Mouse (Mus musculus): ENCODE measurements around the gene Cldn3. TPM values are rescaled to one million over a fixed set of nuclear protein-coding genes. Genes with fewer than 3 reads are reported as not detected.

Cldn3 gene
- polyA plus RNA-seq, 1 experiment from 2014 or later = 3.5 TPM

DNA sequence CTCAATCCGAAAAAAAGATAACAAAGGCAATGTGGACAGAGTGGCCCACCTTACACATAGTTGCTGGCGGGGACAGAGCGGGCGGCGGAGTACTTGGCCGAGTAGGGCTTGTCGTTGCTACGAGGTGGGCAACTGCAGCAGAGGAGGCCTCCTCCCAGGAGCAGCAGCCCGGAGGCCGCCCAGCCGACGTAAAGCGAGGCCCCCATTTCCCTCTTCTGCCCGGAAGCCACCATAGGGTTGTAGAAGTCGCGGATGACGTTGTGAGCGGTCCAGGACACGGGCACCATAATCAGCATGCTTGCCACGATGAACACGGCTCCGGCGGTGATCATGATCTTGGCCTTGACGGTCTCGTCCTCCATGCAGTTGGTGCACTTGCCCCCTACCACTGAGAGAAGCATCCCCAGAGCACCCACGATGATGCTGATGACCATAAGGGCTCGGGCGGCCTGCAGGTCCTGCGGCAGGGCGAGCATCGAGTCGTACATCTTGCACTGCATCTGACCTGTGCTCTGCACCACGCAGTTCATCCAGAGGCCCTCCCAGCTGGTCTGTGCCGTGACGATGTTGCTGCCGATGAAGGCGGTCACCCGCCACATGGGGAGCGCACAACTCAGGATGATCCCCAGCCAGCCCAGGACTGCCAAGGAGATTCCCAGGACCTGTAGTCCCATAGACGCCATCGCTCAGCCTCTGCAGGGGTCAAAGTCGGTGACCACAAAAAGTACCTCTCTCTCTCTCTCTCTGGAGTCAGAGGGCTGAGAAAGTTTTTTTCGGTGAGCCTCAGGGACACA, 39.8 kb upstream of the Cldn3 start:
- DNase-seq (ENCODE audit: low spot score) = peak; percentile 32
- Histone ChIP-seq H3K4me3 (ENCODE audit: low read depth, low read length) (no peak overlapping the region), H3K9ac (ENCODE audit: low read depth, low read length) (0 out of 2 replicates have a peak overlapping the region, but pooled peaks have one; percentile 7), H3K27ac (ENCODE audit: low read depth, low read length) (no peak overlapping the region), H3K4me1 (replicated peaks; ENCODE audit: control insufficient read depth, insufficient read depth, low read length) (no peaks in the 10 kb centered on the region), H3K27me3 (ENCODE audit: control insufficient read depth, insufficient read depth, low read length) (peaks cover 23% of the 10 kb centered on the region), H3K9me3 (ENCODE audit: control insufficient read depth, low read length) (no peaks in the 10 kb centered on the region), H3K4me2 (replicated peaks; ENCODE audit: low read depth, low read length) (0 out of 2 replicates have a peak overlapping the region, but pooled peaks have one; percentile 8), H3K36me3 (ENCODE audit: control insufficient read depth, insufficient read depth, low read length) (no peaks in the 10 kb centered on the region)
- 17% methylated on average over 43 of the region's 43 CpGs for WGBS
- ATAC-seq (ENCODE audit: low FRiP score) = no peak

DNA sequence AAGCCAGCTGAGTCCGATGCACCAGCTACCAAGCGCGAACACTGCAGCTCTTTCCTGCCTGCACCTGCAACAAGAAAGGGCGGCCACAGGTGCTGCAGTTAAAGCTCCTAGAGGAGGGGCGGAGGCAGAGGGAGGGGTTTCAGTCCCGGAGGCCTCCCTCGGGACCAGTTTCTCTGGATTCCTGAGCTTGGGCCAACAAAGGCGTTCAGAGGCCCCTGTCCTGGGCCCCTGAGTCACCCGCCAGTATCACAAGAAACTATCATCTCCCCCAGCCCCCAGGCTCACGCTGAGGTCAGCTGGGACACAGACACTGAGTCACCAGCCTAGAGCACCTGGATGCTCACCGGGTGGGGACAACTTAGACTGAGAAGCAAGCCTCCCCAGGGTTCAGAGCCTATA, 39.2 kb upstream of the Cldn3 start, which contains the start of gene Cldn4:
Gene Cldn4 (minus strand): TSS at position 78 of the 399 bp plus-strand sequence.
- no peaks in the 10 kb centered on the region for H3K9me3 ChIP-seq (ENCODE audit: control insufficient read depth, low read length)
- peaks cover 23% of the 10 kb centered on the region for H3K27me3 ChIP-seq (ENCODE audit: control insufficient read depth, insufficient read depth, low read length)
- H3K4me1 ChIP-seq (replicated peaks; ENCODE audit: control insufficient read depth, insufficient read depth, low read length) = no peaks in the 10 kb centered on the region
- H3K9ac ChIP-seq (ENCODE audit: low read depth, low read length) = 0 out of 2 replicates have a peak within 1 kb of the TSS, but pooled peaks have one; percentile 7
- WGBS = 12% methylated on average over 11 of the region's 11 CpGs
- H3K27ac ChIP-seq (ENCODE audit: low read depth, low read length) = no peak within 1 kb of the TSS
- H3K4me2 ChIP-seq (replicated peaks; ENCODE audit: low read depth, low read length) = 0 out of 2 replicates have a peak within 1 kb of the TSS, but pooled peaks have one; percentile 8
- no peak within 1 kb of the TSS for H3K4me3 ChIP-seq (ENCODE audit: low read depth, low read length)
- peak; percentile 27 for DNase-seq (ENCODE audit: low spot score)
- H3K36me3 ChIP-seq (ENCODE audit: control insufficient read depth, insufficient read depth, low read length) = no peaks in the 10 kb centered on the region
- ATAC-seq (ENCODE audit: low FRiP score) = no peak

DNA sequence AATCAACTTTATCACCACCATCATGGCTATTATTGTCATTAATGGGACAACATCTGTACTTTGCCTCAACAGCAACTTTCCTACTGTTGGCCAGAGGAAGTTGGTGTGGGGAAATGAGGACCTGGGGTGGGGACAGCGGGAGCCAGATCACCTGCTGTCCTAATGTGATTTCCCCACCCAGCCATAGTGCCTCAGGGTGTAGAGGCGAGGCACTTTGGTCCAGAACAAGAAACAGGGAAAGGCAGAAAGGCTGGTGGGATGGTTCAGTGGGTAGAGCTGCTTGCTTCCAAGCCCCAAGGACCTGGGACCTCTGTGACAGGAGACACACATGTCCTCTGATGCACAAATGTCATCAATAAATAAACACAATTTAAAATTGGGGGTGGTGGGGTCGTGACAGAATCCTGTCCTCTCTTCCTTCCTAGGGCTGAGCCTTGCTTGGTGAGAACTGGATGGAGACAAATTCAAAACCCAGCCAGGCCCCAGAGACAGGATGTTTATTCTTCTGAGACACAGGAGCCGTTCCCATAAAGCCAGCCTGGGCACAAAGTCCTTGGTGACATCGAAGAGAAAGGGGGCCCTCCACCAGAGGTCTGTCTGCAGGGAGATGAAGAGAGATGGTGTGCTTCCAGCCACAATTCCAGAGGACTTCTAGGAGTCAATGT, 38.5 kb upstream of the Cldn3 start:
- ATAC-seq (ENCODE audit: low FRiP score) = no peak
- Histone ChIP-seq H3K36me3 (ENCODE audit: control insufficient read depth, insufficient read depth, low read length) (no peaks in the 10 kb centered on the region), H3K9ac (ENCODE audit: low read depth, low read length) (no peak overlapping the region), H3K27ac (ENCODE audit: low read depth, low read length) (no peak overlapping the region), H3K4me1 (replicated peaks; ENCODE audit: control insufficient read depth, insufficient read depth, low read length) (no peaks in the 10 kb centered on the region), H3K27me3 (ENCODE audit: control insufficient read depth, insufficient read depth, low read length) (peaks cover 23% of the 10 kb centered on the region), H3K4me3 (ENCODE audit: low read depth, low read length) (no peak overlapping the region), H3K4me2 (replicated peaks; ENCODE audit: low read depth, low read length) (no peak overlapping the region), H3K9me3 (ENCODE audit: control insufficient read depth, low read length) (no peaks in the 10 kb centered on the region)
- 65% methylated on average over 5 of the region's 5 CpGs for WGBS
- no peak for DNase-seq (ENCODE audit: low spot score)

DNA sequence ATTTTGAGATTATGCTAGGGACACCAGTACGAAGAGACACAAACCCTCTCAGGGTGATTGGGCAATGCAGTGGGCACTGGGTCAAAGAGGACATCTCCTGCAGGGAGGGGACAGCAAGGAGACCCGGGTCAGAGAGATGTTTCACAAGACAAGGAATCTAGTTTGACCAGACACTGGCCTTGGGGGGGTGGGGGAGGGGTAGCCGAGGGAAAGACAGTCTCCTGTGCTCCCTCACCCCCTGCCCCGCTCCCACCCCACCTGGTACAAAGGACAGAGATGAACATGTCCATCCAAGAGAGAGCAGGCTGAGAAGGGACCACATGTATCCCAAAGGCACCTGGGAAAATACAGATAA, 38.0 kb upstream of the Cldn3 start:
- Histone ChIP-seq H3K4me3 (ENCODE audit: low read depth, low read length) (no peak overlapping the region), H3K9me3 (ENCODE audit: control insufficient read depth, low read length) (no peaks in the 10 kb centered on the region), H3K27me3 (ENCODE audit: control insufficient read depth, insufficient read depth, low read length) (peaks cover 23% of the 10 kb centered on the region), H3K4me1 (replicated peaks; ENCODE audit: control insufficient read depth, insufficient read depth, low read length) (no peaks in the 10 kb centered on the region), H3K9ac (ENCODE audit: low read depth, low read length) (no peak overlapping the region), H3K36me3 (ENCODE audit: control insufficient read depth, insufficient read depth, low read length) (no peaks in the 10 kb centered on the region), H3K27ac (ENCODE audit: low read depth, low read length) (no peak overlapping the region), H3K4me2 (replicated peaks; ENCODE audit: low read depth, low read length) (no peak overlapping the region)
- no peak for DNase-seq (ENCODE audit: low spot score)
- no peak for ATAC-seq (ENCODE audit: low FRiP score)
- WGBS = 69% methylated on average over 4 of the region's 4 CpGs

DNA sequence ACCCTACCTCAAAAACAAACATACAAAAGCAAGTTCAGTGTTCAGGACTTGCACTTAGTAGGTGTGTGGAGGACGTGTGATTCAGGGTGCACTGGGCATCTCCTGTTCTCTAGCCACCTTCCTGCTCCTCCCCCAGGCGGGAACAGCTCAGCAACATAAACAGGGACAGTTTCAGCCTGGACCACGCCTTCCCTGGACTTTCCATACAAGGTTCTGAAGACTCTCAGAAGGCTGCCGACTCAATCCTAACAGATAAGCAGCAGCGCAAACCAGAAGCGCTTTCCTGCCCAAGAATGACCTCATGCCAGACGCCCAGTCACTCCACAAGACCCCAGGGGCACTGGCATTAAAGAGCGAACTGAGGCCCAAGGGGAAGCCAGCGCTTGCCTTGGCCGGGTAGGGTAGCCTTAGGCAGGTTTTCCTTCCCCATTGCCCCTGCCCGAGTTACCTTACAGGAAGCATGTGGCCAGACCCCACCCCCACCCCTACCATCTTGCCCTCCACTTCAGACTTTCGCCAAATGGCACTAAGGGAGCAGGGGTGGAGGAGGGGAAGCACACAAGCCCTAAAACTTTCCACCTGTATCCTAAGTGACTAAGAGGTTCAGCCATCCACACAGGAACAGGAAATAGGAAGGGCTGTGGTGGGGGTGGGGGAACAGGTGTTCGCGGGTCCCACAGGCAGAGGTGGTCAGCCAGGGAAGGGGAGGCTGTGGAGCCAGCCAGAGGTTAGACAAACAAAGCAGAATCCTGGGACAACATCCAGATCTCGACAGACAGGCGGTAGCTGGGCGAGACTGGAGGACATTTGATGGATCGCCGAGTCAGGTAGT, 34.7 kb upstream of the Cldn3 start:
- H3K4me1 ChIP-seq (replicated peaks; ENCODE audit: control insufficient read depth, insufficient read depth, low read length) = no peaks in the 10 kb centered on the region
- no peak for DNase-seq (ENCODE audit: low spot score)
- no peak overlapping the region for H3K9ac ChIP-seq (ENCODE audit: low read depth, low read length)
- no peaks in the 10 kb centered on the region for H3K9me3 ChIP-seq (ENCODE audit: control insufficient read depth, low read length)
- H3K36me3 ChIP-seq (ENCODE audit: control insufficient read depth, insufficient read depth, low read length) = no peaks in the 10 kb centered on the region
- ATAC-seq (ENCODE audit: low FRiP score) = no peak
- H3K27ac ChIP-seq (ENCODE audit: low read depth, low read length) = no peak overlapping the region
- 39% methylated on average over 19 of the region's 19 CpGs for WGBS
- H3K4me3 ChIP-seq (ENCODE audit: low read depth, low read length) = no peak overlapping the region
- no peak overlapping the region for H3K4me2 ChIP-seq (replicated peaks; ENCODE audit: low read depth, low read length)
- peaks cover 11% of the 10 kb centered on the region for H3K27me3 ChIP-seq (ENCODE audit: control insufficient read depth, insufficient read depth, low read length)

DNA sequence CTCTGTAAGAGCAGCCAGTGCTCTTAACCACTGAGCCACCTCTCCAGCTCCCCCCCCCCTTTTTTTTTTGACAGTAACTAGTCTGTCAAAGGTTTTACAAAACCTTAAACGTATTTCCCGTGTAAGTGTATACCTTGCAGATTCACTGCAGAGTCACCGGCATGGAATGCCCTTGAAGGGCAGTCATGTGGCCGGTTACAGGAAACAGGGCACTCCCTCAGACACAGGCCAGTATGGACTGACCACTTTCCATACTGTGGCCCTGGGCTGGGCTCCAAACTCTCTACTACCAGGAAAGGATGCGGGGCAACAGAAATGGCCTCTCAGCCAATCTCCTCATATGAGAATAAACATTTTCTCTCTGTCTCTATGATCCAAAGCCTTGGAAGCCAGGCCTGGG, 30.5 kb upstream of the Cldn3 start:
- Histone ChIP-seq H3K9ac (ENCODE audit: low read depth, low read length) (no peak overlapping the region), H3K4me2 (replicated peaks; ENCODE audit: low read depth, low read length) (no peak overlapping the region), H3K9me3 (ENCODE audit: control insufficient read depth, low read length) (no peaks in the 10 kb centered on the region), H3K4me3 (ENCODE audit: low read depth, low read length) (no peak overlapping the region), H3K4me1 (replicated peaks; ENCODE audit: control insufficient read depth, insufficient read depth, low read length) (no peaks in the 10 kb centered on the region), H3K27me3 (ENCODE audit: control insufficient read depth, insufficient read depth, low read length) (no peaks in the 10 kb centered on the region), H3K36me3 (ENCODE audit: control insufficient read depth, insufficient read depth, low read length) (no peaks in the 10 kb centered on the region), H3K27ac (ENCODE audit: low read depth, low read length) (no peak overlapping the region)
- 82% methylated on average over 5 of the region's 5 CpGs for WGBS
- ATAC-seq (ENCODE audit: low FRiP score) (no peak), DNase-seq (ENCODE audit: low spot score) (no peak)

DNA sequence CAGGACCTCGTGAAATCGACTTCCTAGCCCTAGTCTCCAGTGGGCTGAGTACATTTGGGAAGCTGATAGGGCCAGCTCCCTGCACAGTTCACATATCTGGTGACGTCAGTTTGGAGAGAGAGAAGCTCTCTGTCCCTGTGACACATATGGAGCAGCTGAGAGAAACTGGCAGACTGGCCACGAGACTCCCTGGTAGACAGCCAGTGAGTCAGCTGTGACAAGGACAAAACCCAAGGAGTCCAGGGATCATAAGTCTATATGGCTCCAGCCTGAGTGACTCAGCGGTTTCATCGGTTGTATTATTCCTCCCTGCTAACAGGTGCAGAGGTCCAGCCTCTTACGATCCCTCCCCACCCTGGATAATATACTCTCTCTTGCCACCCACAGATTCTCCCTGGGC, 26.9 kb upstream of the Cldn3 start:
- Histone ChIP-seq H3K4me3 (ENCODE audit: low read depth, low read length) (no peak overlapping the region), H3K4me1 (replicated peaks; ENCODE audit: control insufficient read depth, insufficient read depth, low read length) (no peaks in the 10 kb centered on the region), H3K27ac (ENCODE audit: low read depth, low read length) (no peak overlapping the region), H3K27me3 (ENCODE audit: control insufficient read depth, insufficient read depth, low read length) (no peaks in the 10 kb centered on the region), H3K9me3 (ENCODE audit: control insufficient read depth, low read length) (no peaks in the 10 kb centered on the region), H3K36me3 (ENCODE audit: control insufficient read depth, insufficient read depth, low read length) (no peaks in the 10 kb centered on the region), H3K4me2 (replicated peaks; ENCODE audit: low read depth, low read length) (no peak overlapping the region), H3K9ac (ENCODE audit: low read depth, low read length) (no peak overlapping the region)
- DNase-seq (ENCODE audit: low spot score) (no peak), ATAC-seq (ENCODE audit: low FRiP score) (no peak)
- 83% methylated on average over 7 of the region's 7 CpGs for WGBS

DNA sequence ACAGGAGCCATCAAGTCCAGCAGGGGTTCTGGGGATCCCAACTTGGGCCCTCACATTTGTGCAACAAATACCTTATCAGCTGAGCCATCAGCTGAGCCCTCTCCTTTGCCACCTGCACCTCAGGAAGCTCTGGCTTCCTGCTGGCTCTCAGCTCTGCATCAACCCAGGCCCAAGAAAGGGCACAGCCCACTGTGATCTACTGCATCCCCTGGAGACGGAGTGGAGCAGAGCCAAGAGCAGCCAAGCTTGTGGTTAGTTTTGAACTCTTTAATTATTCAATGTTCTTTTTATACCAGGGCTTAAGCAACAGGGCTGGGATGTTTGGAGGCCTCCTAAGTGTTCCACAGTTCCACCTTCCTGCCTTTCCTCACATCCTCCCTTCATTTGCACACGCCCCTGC, 25.6 kb upstream of the Cldn3 start:
- H3K4me1 ChIP-seq (replicated peaks; ENCODE audit: control insufficient read depth, insufficient read depth, low read length) = no peaks in the 10 kb centered on the region
- no peaks in the 10 kb centered on the region for H3K9me3 ChIP-seq (ENCODE audit: control insufficient read depth, low read length)
- ATAC-seq (ENCODE audit: low FRiP score) (no peak), DNase-seq (ENCODE audit: low spot score) (no peak)
- no peaks in the 10 kb centered on the region for H3K27me3 ChIP-seq (ENCODE audit: control insufficient read depth, insufficient read depth, low read length)
- no peaks in the 10 kb centered on the region for H3K36me3 ChIP-seq (ENCODE audit: control insufficient read depth, insufficient read depth, low read length)
- no peak overlapping the region for H3K9ac ChIP-seq (ENCODE audit: low read depth, low read length)
- H3K4me3 ChIP-seq (ENCODE audit: low read depth, low read length) = no peak overlapping the region
- H3K4me2 ChIP-seq (replicated peaks; ENCODE audit: low read depth, low read length) = no peak overlapping the region
- H3K27ac ChIP-seq (ENCODE audit: low read depth, low read length) = no peak overlapping the region
- 87% methylated on average over 2 of the region's 2 CpGs for WGBS

Measured in hindbrain, embryonic 11.5 days (tissue).